Mouse (Mus musculus): ENCODE data around the gene Whrn.

DNA sequence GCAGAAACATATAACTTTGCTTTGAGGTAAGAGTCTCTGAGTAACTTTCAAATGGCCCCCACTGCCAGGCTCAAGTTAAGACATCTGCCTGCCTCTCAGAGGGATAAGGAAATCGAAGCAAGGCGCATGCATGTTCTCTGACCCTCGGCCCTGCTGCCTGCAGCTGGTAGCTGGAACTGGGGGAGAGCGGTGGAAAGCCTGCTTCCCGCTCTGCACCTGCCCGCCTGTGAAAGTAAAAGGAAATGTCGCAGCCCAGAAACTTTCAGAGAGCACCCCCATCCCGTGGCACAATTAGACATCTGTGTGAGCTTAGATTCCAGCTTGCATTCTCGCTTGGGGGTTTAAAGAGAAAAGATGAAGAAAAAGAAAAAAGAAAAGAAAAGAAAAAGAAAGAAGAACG is 6.1 kb downstream of the Whrn start:
- TF ChIP-seq CTCF (IDR thresholded peaks at IDR 0.05; ENCODE audit: low read depth) (no peak), EP300 (IDR thresholded peaks at IDR 0.05; ENCODE audit: low read depth) (no peak)
